Mouse (Mus musculus): ENCODE results near the gene Clpp.

- TF ChIP-seq POLR2AphosphoS5 (IDR thresholded peaks at IDR 0.05; ENCODE audit: insufficient replicate concordance, low read depth, low read length), result no peak
- no peak for TF ChIP-seq CTCF (IDR thresholded peaks at IDR 0.05; ENCODE audit: low read depth, low read length)
- no peak for TF ChIP-seq GATA1 (IDR thresholded peaks at IDR 0.05; ENCODE audit: borderline replicate concordance, low read length)
- TF ChIP-seq TAL1 (conservative IDR thresholded peaks at IDR 0.05; ENCODE audit: low read depth, low read length), result no peak
- no peak for TF ChIP-seq GATA2 (IDR thresholded peaks at IDR 0.05; ENCODE audit: borderline replicate concordance, low read depth, low read length)
Measured at GRCm38 (mm10) chr17:56963646-56964045, 26.5 kb upstream of the Clpp start.

All from G1E (cell line).